Mouse (Mus musculus): ENCODE data around the gene Pkn1. TPM values are rescaled to one million over a fixed set of nuclear protein-coding genes. Genes with fewer than 3 reads are reported as not detected.

Gene Pkn1
- total RNA-seq, 1 experiment, result 24.7 TPM

DNA sequence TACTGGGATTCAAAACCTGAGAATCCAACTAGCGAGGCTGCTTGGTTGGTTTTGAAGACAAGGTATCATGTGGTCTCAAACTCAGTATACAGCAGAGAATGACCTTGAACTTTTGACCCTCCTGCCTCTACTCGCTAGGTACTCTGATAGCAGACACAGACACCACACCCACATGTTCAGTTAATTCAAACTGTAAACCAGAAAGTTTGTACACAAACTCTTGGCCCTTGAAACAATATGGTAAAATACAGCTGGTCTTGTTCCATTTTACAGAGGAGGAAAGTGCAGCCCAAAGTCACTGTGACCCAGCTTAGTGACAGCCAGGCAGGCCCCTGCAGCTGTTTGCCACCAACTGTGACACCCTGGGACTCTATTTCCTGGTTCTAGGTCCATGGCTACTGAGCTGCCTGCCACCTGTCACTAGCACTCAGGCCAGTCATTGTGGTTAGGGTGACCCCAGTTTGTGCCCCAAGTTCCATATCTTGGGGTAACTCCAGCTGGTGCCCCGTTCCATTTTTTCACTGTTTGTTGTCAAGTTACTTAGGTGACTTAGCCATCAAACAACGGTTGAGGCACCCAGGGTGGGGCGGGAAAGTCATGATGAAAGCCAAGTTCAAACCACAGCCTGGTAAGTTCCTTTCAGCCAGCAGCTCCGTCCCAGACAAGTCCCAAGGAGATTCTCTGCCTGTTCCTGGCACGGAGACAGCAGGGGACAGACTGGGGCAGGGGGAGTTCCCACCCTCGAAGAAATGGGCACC lies 40.9 kb upstream of the Pkn1 start:
- H3K27ac ChIP-seq (ENCODE audit: insufficient read depth, low read depth, low read length, poor library complexity, severe bottlenecking), result peak overlapping the region; percentile 85
- H3K4me1 ChIP-seq (ENCODE audit: control insufficient read depth in 2 of 2, insufficient read depth in 2 of 2, low read length in 2 of 2, poor library complexity in 1 of 2), result peaks cover 10 to 24% of the 10 kb centered on the region in 2 experiments; a peak in 1 of 4 replicates
- H3K36me3 ChIP-seq (ENCODE audit: control insufficient read depth, insufficient read depth, low read length, poor library complexity, severe bottlenecking), result peaks cover 6% of the 10 kb centered on the region; the same call in 1 of the 2 replicates
- no peak for DNase-seq (ENCODE audit: low read depth, low spot score)
- TF ChIP-seq HCFC1 (IDR thresholded peaks at IDR 0.05; ENCODE audit: borderline replicate concordance, insufficient read depth, low read length), result no peak
- TF ChIP-seq ZNF384 (IDR thresholded peaks at IDR 0.05; ENCODE audit: low read depth, low read length), result no peak
- TF ChIP-seq MAFK (IDR thresholded peaks at IDR 0.05; ENCODE audit: insufficient read depth, low read depth, low read length), result no peak
- TF ChIP-seq CHD2 (IDR thresholded peaks at IDR 0.05; ENCODE audit: low read depth, low read length), result no peak
- no peak for TF ChIP-seq ZC3H11A (IDR thresholded peaks at IDR 0.05; ENCODE audit: borderline replicate concordance, low read depth, low read length)
- peak overlapping the region; percentile 74 for H3K4me3 ChIP-seq (ENCODE audit: insufficient read depth in 1 of 2, low read depth in 1 of 2, low read length in 2 of 2, poor library complexity in 1 of 2, severe bottlenecking in 1 of 2)
- H3K9me3 ChIP-seq (ENCODE audit: control insufficient read depth, insufficient read depth, low read depth, low read length), result no peaks in the 10 kb centered on the region
- in situ Hi-C loops (cut with MboI; ENCODE audit: low sequenced_read_pairs in 2 of 2, unreplicated experiment in 2 of 2), result no loop called here
- H3K9ac ChIP-seq (ENCODE audit: insufficient read depth, low read depth, low read length, poor library complexity, severe bottlenecking), result peak overlapping the region; percentile 52; the same call in 1 of the 2 replicates

GRCm38 (mm10) chr8:83738949-83739710 lies 40.2 kb upstream of the Pkn1 start:
- no peaks in the 10 kb centered on the region for H3K9me3 ChIP-seq (ENCODE audit: control insufficient read depth, insufficient read depth, low read depth, low read length)
- in situ Hi-C loops (cut with MboI; ENCODE audit: low sequenced_read_pairs in 2 of 2, unreplicated experiment in 2 of 2), result no loop called here
- peak overlapping the region; percentile 27 to 74 for H3K4me3 ChIP-seq (ENCODE audit: insufficient read depth in 1 of 2, low read depth in 1 of 2, low read length in 2 of 2, poor library complexity in 1 of 2, severe bottlenecking in 1 of 2)
- H3K36me3 ChIP-seq (ENCODE audit: control insufficient read depth, insufficient read depth, low read length, poor library complexity, severe bottlenecking), result peaks cover 8% of the 10 kb centered on the region
- no peak for TF ChIP-seq HCFC1 (IDR thresholded peaks at IDR 0.05; ENCODE audit: borderline replicate concordance, insufficient read depth, low read length)
- TF ChIP-seq CHD2 (IDR thresholded peaks at IDR 0.05; ENCODE audit: low read depth, low read length), result no peak
- no peak for TF ChIP-seq MAFK (IDR thresholded peaks at IDR 0.05; ENCODE audit: insufficient read depth, low read depth, low read length)
- no peak for TF ChIP-seq ZC3H11A (IDR thresholded peaks at IDR 0.05; ENCODE audit: borderline replicate concordance, low read depth, low read length)
- TF ChIP-seq ZNF384 (IDR thresholded peaks at IDR 0.05; ENCODE audit: low read depth, low read length), result no peak
- H3K9ac ChIP-seq (ENCODE audit: insufficient read depth, low read depth, low read length, poor library complexity, severe bottlenecking), result peak overlapping the region; percentile 12; the same call in 1 of the 2 replicates
- peaks cover 8 to 24% of the 10 kb centered on the region in 2 experiments; a peak in 1 of 4 replicates for H3K4me1 ChIP-seq (ENCODE audit: control insufficient read depth in 2 of 2, insufficient read depth in 2 of 2, low read length in 2 of 2, poor library complexity in 1 of 2)
- DNase-seq (ENCODE audit: low read depth, low spot score), result no peak
- H3K27ac ChIP-seq (ENCODE audit: insufficient read depth, low read depth, low read length, poor library complexity, severe bottlenecking), result peak overlapping the region; percentile 85

- in situ Hi-C loops (cut with MboI; ENCODE audit: low sequenced_read_pairs in 2 of 2, unreplicated experiment in 2 of 2), result no loop called here
- no peaks in the 10 kb centered on the region for H3K9me3 ChIP-seq (ENCODE audit: control insufficient read depth, insufficient read depth, low read depth, low read length)
- H3K4me3 ChIP-seq (ENCODE audit: insufficient read depth in 1 of 2, low read depth in 1 of 2, low read length in 2 of 2, poor library complexity in 1 of 2, severe bottlenecking in 1 of 2), result no peak overlapping the region
- H3K27ac ChIP-seq (ENCODE audit: insufficient read depth, low read depth, low read length, poor library complexity, severe bottlenecking), result peak overlapping the region; percentile 14; the same call in 1 of the 2 replicates
- H3K4me1 ChIP-seq (ENCODE audit: control insufficient read depth in 2 of 2, insufficient read depth in 2 of 2, low read length in 2 of 2, poor library complexity in 1 of 2), result peaks cover 8 to 24% of the 10 kb centered on the region in 2 experiments; a peak in 1 of 4 replicates
- no peak overlapping the region for H3K9ac ChIP-seq (ENCODE audit: insufficient read depth, low read depth, low read length, poor library complexity, severe bottlenecking)
- H3K36me3 ChIP-seq (ENCODE audit: control insufficient read depth, insufficient read depth, low read length, poor library complexity, severe bottlenecking), result peaks cover 15% of the 10 kb centered on the region
- no peak for DNase-seq (ENCODE audit: low read depth, low spot score)
- no peak for TF ChIP-seq ZC3H11A (IDR thresholded peaks at IDR 0.05; ENCODE audit: borderline replicate concordance, low read depth, low read length)
- no peak for TF ChIP-seq HCFC1 (IDR thresholded peaks at IDR 0.05; ENCODE audit: borderline replicate concordance, insufficient read depth, low read length)
- TF ChIP-seq MAFK (IDR thresholded peaks at IDR 0.05; ENCODE audit: insufficient read depth, low read depth, low read length), result no peak
- no peak for TF ChIP-seq ZNF384 (IDR thresholded peaks at IDR 0.05; ENCODE audit: low read depth, low read length)
- TF ChIP-seq CHD2 (IDR thresholded peaks at IDR 0.05; ENCODE audit: low read depth, low read length), result no peak
These were observed 39.0 kb upstream of the Pkn1 start for GRCm38 (mm10) chr8:83737852-83738562.

- peak overlapping the region; percentile 14; the same call in 1 of the 2 replicates for H3K27ac ChIP-seq (ENCODE audit: insufficient read depth, low read depth, low read length, poor library complexity, severe bottlenecking)
- in situ Hi-C loops (cut with MboI; ENCODE audit: low sequenced_read_pairs in 2 of 2, unreplicated experiment in 2 of 2), result no loop called here
These were observed 38.4 kb upstream of the Pkn1 start for GRCm38 (mm10) chr8:83737346-83737745.

More at GRCm38 (mm10) chr8:83737346-83737745, 38.4 kb upstream of the Pkn1 start:
- no peak for DNase-seq (ENCODE audit: low read depth, low spot score)
- TF ChIP-seq ZNF384 (IDR thresholded peaks at IDR 0.05; ENCODE audit: low read depth, low read length), result no peak
- TF ChIP-seq MAFK (IDR thresholded peaks at IDR 0.05; ENCODE audit: insufficient read depth, low read depth, low read length), result no peak
- TF ChIP-seq HCFC1 (IDR thresholded peaks at IDR 0.05; ENCODE audit: borderline replicate concordance, insufficient read depth, low read length), result no peak
- no peak for TF ChIP-seq ZC3H11A (IDR thresholded peaks at IDR 0.05; ENCODE audit: borderline replicate concordance, low read depth, low read length)
- no peak for TF ChIP-seq CHD2 (IDR thresholded peaks at IDR 0.05; ENCODE audit: low read depth, low read length)
- H3K4me1 ChIP-seq (ENCODE audit: control insufficient read depth in 2 of 2, insufficient read depth in 2 of 2, low read length in 2 of 2, poor library complexity in 1 of 2), result peaks cover 8 to 24% of the 10 kb centered on the region in 2 experiments; a peak in 1 of 4 replicates
- H3K36me3 ChIP-seq (ENCODE audit: control insufficient read depth, insufficient read depth, low read length, poor library complexity, severe bottlenecking), result peaks cover 17% of the 10 kb centered on the region
- no peaks in the 10 kb centered on the region for H3K9me3 ChIP-seq (ENCODE audit: control insufficient read depth, insufficient read depth, low read depth, low read length)
- H3K4me3 ChIP-seq (ENCODE audit: insufficient read depth in 1 of 2, low read depth in 1 of 2, low read length in 2 of 2, poor library complexity in 1 of 2, severe bottlenecking in 1 of 2), result no peak overlapping the region
- H3K9ac ChIP-seq (ENCODE audit: insufficient read depth, low read depth, low read length, poor library complexity, severe bottlenecking), result no peak overlapping the region

All from ES-E14 (cell line).